Mouse (Mus musculus) testis, adult 2 months (tissue): ENCODE data around the gene 2410015M20Rik. TPM values are rescaled to one million over a fixed set of nuclear protein-coding genes. Genes with fewer than 3 reads are reported as not detected.

Source experiments
- H3K27ac ChIP-seq: fragments of 200-500 bp; 2 replicates; pipeline ENCODE4 v1.5.1; 2012; ENCODE audit warnings: low read depth, low read length; ENCODE audit not compliant: control insufficient read depth, insufficient read depth
- H3K27me3 ChIP-seq: fragments of 200-500 bp; 2 replicates; pipeline ENCODE4 v1.6.1; 2012; ENCODE audit warnings: mild to moderate bottlenecking, low read length, moderate library complexity; ENCODE audit not compliant: control insufficient read depth, insufficient read depth
- H3K36me3 ChIP-seq: fragments of 200-500 bp; 2 replicates; pipeline ENCODE4 v1.6.1; 2012; ENCODE audit warnings: mild to moderate bottlenecking, low read length; ENCODE audit not compliant: control insufficient read depth, insufficient read depth
- H3K4me1 ChIP-seq: fragments of 200-500 bp; 2 replicates; pipeline ENCODE4 v1.6.1; 2012; ENCODE audit warnings: low read length; ENCODE audit not compliant: control insufficient read depth, insufficient read depth
- H3K4me3 ChIP-seq: fragments of 200-500 bp; 2 replicates; pipeline ENCODE4 v1.5.1; 2012; ENCODE audit warnings: low read depth, mild to moderate bottlenecking, low read length, moderate library complexity, mixed read lengths; ENCODE audit not compliant: control insufficient read depth
- CTCF ChIP-seq: fragments of 200-500 bp; IDR thresholded peaks from 2 replicates; pipeline ENCODE4 v1.5.1; 2012; ENCODE audit warnings: low read depth, mild to moderate bottlenecking, inconsistent platforms, low read length, moderate library complexity; ENCODE audit not compliant: control insufficient read depth, insufficient read depth, insufficient replicate concordance
- POLR2A ChIP-seq: fragments of 200-500 bp; IDR thresholded peaks from 2 replicates; pipeline ENCODE4 v1.6.1; 2012; ENCODE audit warnings: low read depth, mild to moderate bottlenecking, inconsistent platforms, low read length, moderate library complexity; ENCODE audit not compliant: control insufficient read depth
- polyA plus RNA-seq: library from polyadenylated mRNA; depleted of rRNA; stranded (reverse); fragments of >200 nt; gene quantifications from 2 replicates; pipeline ENCODE4 v1.2.3, GENCODE M21; 2012; rRNA removed

2410015M20Rik gene
- polyA plus RNA-seq: 253 and 274 TPM in 2 replicates

GRCm38 (mm10) chr17:56609452-56610171 lies at the start of gene 2410015M20Rik:
2410015M20Rik (minus strand) TSS chr17:56609771.
- peak; percentile 23; the same call in 1 of the 2 replicates for TF ChIP-seq CTCF
- TF ChIP-seq POLR2A: peak; percentile 33; the same call in 1 of the 2 replicates
- H3K27me3 ChIP-seq: no peaks in the 10 kb centered on the region
- H3K36me3 ChIP-seq: no peaks in the 10 kb centered on the region; the same call in 1 of the 2 replicates
- H3K4me3 ChIP-seq: peak within 1 kb of the TSS; percentile 99
- peaks cover 15% of the 10 kb centered on the region for H3K4me1 ChIP-seq
- H3K27ac ChIP-seq: peak within 1 kb of the TSS; percentile 97

DNA sequence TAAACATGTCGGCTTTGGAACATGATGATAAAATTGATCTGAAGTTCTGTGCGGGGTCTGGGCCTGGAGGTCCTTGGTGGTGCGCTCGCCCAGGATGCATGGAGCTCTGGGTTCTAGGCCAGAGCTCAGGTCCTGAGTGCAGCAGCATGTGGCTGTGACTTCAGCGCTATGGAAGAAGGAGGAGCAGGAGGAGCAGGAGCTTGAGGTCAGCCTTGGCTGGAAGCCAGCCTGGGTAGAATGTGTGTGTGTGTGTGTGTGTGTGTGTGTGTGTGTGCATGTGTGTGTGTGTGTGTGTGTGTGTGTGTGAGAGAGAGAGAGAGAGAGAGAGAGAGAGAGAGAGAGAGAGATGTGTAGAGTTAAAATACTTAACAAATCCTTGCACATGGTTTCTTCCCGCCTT lies 46.6 kb upstream of the 2410015M20Rik start:
- Histone ChIP-seq H3K4me1 (no peaks in the 10 kb centered on the region; the same call in none of the 2 replicates), H3K27me3 (no peaks in the 10 kb centered on the region), H3K27ac (no peak overlapping the region), H3K4me3 (no peak overlapping the region), H3K36me3 (0 out of 2 replicates have a peak, but pooled peaks cover 1% of the 10 kb centered on the region)
- TF ChIP-seq CTCF (no peak), POLR2A (no peak)

DNA sequence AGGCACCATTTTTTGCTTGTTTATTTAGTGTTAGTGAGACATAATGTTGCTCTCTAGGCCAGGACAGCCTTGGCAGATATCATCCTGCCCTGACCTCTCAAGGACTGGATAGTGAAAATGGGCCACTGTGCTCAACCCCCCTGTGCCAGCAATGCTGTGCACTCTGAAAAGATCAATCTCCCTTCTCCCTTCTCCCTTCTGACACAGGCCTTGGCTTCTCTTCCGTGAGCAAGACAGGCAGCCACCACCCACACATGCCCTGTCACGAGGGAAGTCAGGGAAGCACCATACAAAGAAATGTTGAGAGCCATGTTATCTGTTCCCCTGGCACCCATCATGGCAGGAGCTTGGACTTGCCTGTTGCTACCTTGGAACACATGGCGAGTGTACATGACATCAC lies 45.7 kb upstream of the 2410015M20Rik start:
- TF ChIP-seq CTCF (no peak), POLR2A (no peak)
- Histone ChIP-seq H3K36me3 (0 out of 2 replicates have a peak, but pooled peaks cover 1% of the 10 kb centered on the region), H3K27ac (peak overlapping the region; percentile 61), H3K27me3 (no peaks in the 10 kb centered on the region), H3K4me1 (no peaks in the 10 kb centered on the region; the same call in none of the 2 replicates), H3K4me3 (no peak overlapping the region)

DNA sequence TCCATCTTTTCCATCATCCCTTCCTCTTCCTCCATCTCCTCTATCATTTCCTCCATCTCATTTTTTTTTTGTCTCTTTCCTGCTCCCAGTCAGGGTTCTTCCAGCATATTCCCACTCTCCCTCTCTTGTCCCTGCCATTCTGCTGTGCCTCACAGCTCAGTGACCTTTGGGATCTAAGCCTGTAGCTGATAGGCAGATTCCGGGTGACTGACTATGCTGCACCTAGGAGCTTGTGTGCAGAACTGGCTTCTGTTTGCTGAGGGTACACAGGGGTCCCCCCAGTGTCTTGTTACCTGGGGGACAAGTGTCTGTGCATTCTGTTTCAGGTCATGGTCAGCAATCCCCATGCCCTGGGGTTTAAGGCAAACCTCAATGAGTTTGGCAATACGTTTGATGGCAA lies 45.2 kb upstream of the 2410015M20Rik start:
- Histone ChIP-seq H3K27me3 (no peaks in the 10 kb centered on the region), H3K4me1 (no peaks in the 10 kb centered on the region; the same call in none of the 2 replicates), H3K4me3 (no peak overlapping the region), H3K36me3 (0 out of 2 replicates have a peak, but pooled peaks cover 1% of the 10 kb centered on the region), H3K27ac (no peak overlapping the region)
- TF ChIP-seq CTCF (no peak), POLR2A (no peak)

DNA sequence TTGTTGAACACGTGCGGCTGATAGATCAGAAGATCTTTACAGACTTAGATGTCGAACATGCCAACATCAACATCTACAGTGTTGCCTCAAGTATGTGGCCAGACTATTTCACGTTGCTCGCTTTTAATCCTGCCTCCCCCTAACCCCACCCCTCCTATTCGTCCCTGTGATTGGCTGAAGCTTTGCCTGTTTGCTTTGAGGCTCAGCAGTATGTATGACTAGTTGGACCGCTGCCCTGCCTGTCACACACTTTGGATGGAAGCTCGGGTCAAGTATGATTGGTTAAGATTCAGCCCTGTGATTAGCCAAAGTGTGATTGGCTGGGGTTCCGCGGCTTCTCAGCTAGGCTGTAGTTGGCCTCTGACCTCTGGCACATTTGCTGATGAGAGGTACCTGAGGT lies 42.2 kb upstream of the 2410015M20Rik start:
- no peak for TF ChIP-seq POLR2A
- no peak for TF ChIP-seq CTCF
- Histone ChIP-seq H3K36me3 (peaks cover 1% of the 10 kb centered on the region; the same call in 1 of the 2 replicates), H3K4me1 (no peaks in the 10 kb centered on the region; the same call in none of the 2 replicates), H3K27ac (no peak overlapping the region), H3K4me3 (no peak overlapping the region), H3K27me3 (no peaks in the 10 kb centered on the region)

DNA sequence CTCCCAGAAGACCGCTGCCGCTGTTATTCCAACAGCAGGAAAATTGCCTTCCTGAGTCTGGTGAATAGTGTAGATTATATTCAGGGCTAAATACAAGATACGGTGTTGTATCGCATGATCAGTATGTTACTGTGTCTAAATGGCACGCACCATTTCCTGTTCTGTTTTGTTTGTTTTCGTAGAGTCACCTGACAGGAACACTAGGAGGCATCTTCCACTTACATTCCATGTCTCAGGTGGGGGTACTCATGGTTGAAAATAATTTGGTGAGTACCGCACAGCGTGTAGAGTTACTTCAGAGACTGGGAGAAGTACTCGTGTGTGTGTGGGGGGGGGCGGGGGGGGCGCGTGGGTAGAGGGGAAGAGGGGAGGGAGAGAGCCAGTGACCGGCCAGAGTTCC lies 38.0 kb upstream of the 2410015M20Rik start:
- H3K27ac ChIP-seq: no peak overlapping the region

GRCm38 (mm10) chr17:56643237-56643636 lies 33.7 kb upstream of the 2410015M20Rik start:
- no peaks in the 10 kb centered on the region for H3K27me3 ChIP-seq
- no peak for TF ChIP-seq POLR2A
- TF ChIP-seq CTCF: no peak
- H3K4me3 ChIP-seq: no peak overlapping the region
- H3K36me3 ChIP-seq: no peaks in the 10 kb centered on the region; the same call in 1 of the 2 replicates
- no peaks in the 10 kb centered on the region for H3K4me1 ChIP-seq
- no peak overlapping the region for H3K27ac ChIP-seq

More for the DNA sequence above, 38.0 kb upstream of the 2410015M20Rik start:
- Histone ChIP-seq H3K27me3 (no peaks in the 10 kb centered on the region), H3K36me3 (no peaks in the 10 kb centered on the region; the same call in 1 of the 2 replicates), H3K4me3 (no peak overlapping the region), H3K4me1 (no peaks in the 10 kb centered on the region; the same call in 1 of the 2 replicates)
- no peak for TF ChIP-seq POLR2A
- TF ChIP-seq CTCF: no peak
